Mouse (Mus musculus) MEL (cell line): Measurements from ENCODE around the gene Tekt2.

ENCODE experiments used
- CTCF ChIP-seq, 3 experiments: IDR thresholded peaks in 2 of 3; conservative IDR thresholded peaks in 1 of 3; 2 replicates each; pipeline ENCODE4 v1.5.1; 2011 to 2012; ENCODE audit warnings: low read length in 3 of 3, low read depth in 2 of 3, mild to moderate bottlenecking in 2 of 3, improper control_type of control experiment in 1 of 3, inconsistent platforms in 1 of 3, mixed read lengths in 1 of 3, moderate library complexity in 1 of 3; ENCODE audit not compliant: control insufficient read depth in 1 of 3, insufficient read depth in 1 of 3, poor library complexity in 1 of 3, severe bottlenecking in 1 of 3
- EP300 ChIP-seq, 2 experiments: IDR thresholded peaks; 2 replicates each; pipeline ENCODE4 v1.6.1; 2011; ENCODE audit warnings: improper control_type of control experiment in 2 of 2, low read length in 2 of 2, low read depth in 1 of 2, mild to moderate bottlenecking in 1 of 2
- MYC ChIP-seq: IDR thresholded peaks from 2 replicates; pipeline ENCODE4 v1.6.1; 2011; ENCODE audit warnings: low read depth, mild to moderate bottlenecking, low read length, improper control_type of control experiment, moderate library complexity
- NELFE ChIP-seq: IDR thresholded peaks from 2 replicates; pipeline ENCODE4 v1.6.1; 2011; ENCODE audit warnings: low read depth, low read length, improper control_type of control experiment
- POLR2A ChIP-seq, 2 experiments: IDR thresholded peaks; 2 replicates each; pipeline ENCODE4 v1.6.1; 2011 to 2012; ENCODE audit warnings: low read length in 2 of 2, mild to moderate bottlenecking in 2 of 2, control low read depth in 1 of 2, improper control_type of control experiment in 1 of 2, low read depth in 1 of 2, moderate library complexity in 1 of 2; ENCODE audit not compliant: control insufficient read depth in 1 of 2, insufficient read depth in 1 of 2, poor library complexity in 1 of 2
- RAD21 ChIP-seq: IDR thresholded peaks from 2 replicates; pipeline ENCODE4 v1.6.1; 2011; ENCODE audit warnings: mild to moderate bottlenecking, low read depth, low read length, improper control_type of control experiment
- SMC3 ChIP-seq: IDR thresholded peaks from 2 replicates; pipeline ENCODE4 v1.6.1; 2011; ENCODE audit warnings: low read depth, low read length, improper control_type of control experiment
- TAL1 ChIP-seq: IDR thresholded peaks from 2 replicates; pipeline ENCODE4 v1.6.1; 2012; ENCODE audit warnings: mild to moderate bottlenecking, inconsistent platforms, low read length, moderate library complexity, mixed read lengths
- UBTF ChIP-seq: IDR thresholded peaks from 2 replicates; pipeline ENCODE4 v1.6.1; 2012; ENCODE audit warnings: low read depth, mild to moderate bottlenecking, inconsistent platforms, low read length, improper control_type of control experiment, moderate library complexity, borderline replicate concordance; ENCODE audit not compliant: insufficient read depth
- ZKSCAN1 ChIP-seq: IDR thresholded peaks from 2 replicates; pipeline ENCODE4 v1.6.1; 2012; ENCODE audit warnings: low read depth, mild to moderate bottlenecking, inconsistent platforms, low read length, improper control_type of control experiment, moderate library complexity
- ZNF384 ChIP-seq: IDR thresholded peaks from 2 replicates; pipeline ENCODE4 v1.6.1; 2012; ENCODE audit warnings: low read depth, mild to moderate bottlenecking, inconsistent platforms, low read length, improper control_type of control experiment

- TF ChIP-seq CTCF (IDR thresholded peaks at IDR 0.05 in 2 of 3, conservative IDR thresholded peaks at IDR 0.05 in 1 of 3; ENCODE audit: control insufficient read depth in 1 of 3, insufficient read depth in 1 of 3, low read depth in 2 of 3, low read length in 3 of 3, poor library complexity in 1 of 3, severe bottlenecking in 1 of 3) (no peak), NELFE (no peak), POLR2A (IDR thresholded peaks at IDR 0.05; ENCODE audit: control insufficient read depth in 1 of 2, insufficient read depth in 1 of 2, low read depth in 1 of 2, low read length in 2 of 2, poor library complexity in 1 of 2) (no peak), EP300 (IDR thresholded peaks at IDR 0.05; ENCODE audit: low read depth in 1 of 2, low read length in 2 of 2) (no peak), RAD21 (no peak), MYC (no peak), SMC3 (no peak), UBTF (no peak), ZNF384 (no peak), TAL1 (no peak), ZKSCAN1 (no peak)
Observed at GRCm38 (mm10) chr4:126316443-126317040, 8.9 kb downstream of the Tekt2 start.
